Mouse (Mus musculus) liver, postnatal 0 days (tissue): Measurements from ENCODE around the gene Mgmt. TPM values are rescaled to one million over a fixed set of nuclear protein-coding genes. Genes with fewer than 3 reads are reported as not detected.

Experiments
- ATAC-seq: fragments of 200-750 bp; cut with Nextera tagmentation; 2 replicates; pipeline ENCODE4 v1.8.0; 2017; ENCODE audit warnings: mild to moderate bottlenecking, moderate library complexity
- DNase-seq: peaks from one replicate; pipeline ENCODE4 v3.0.0-alpha.2; 2016
- H3K27ac ChIP-seq: fragments of 300-500 bp; sonication (generic); 2 replicates; pipeline ENCODE4 v1.5.1; 2014; ENCODE audit warnings: antibody characterized with exemption, moderate library complexity, mild to moderate bottlenecking, low read depth
- H3K27me3 ChIP-seq: fragments of 300-500 bp; sonication (generic); 2 replicates; pipeline ENCODE4 v1.6.1; 2014; ENCODE audit warnings: low read length, control low read depth, mixed read lengths; ENCODE audit not compliant: insufficient read depth
- H3K36me3 ChIP-seq: fragments of 300-500 bp; sonication (generic); replicated peaks from 2 replicates; pipeline ENCODE4 v1.6.1; 2014; ENCODE audit warnings: mild to moderate bottlenecking, control low read depth, low read length, moderate library complexity, mixed read lengths; ENCODE audit not compliant: insufficient read depth
- H3K4me1 ChIP-seq: fragments of 300-500 bp; sonication (generic); 2 replicates; pipeline ENCODE4 v1.6.1; 2014; ENCODE audit warnings: antibody characterized with exemption, mild to moderate bottlenecking, control low read depth; ENCODE audit not compliant: insufficient read depth
- H3K4me2 ChIP-seq: fragments of 300-500 bp; sonication (generic); 2 replicates; pipeline ENCODE4 v1.6.1; 2014; ENCODE audit warnings: low read depth, mild to moderate bottlenecking, low read length, moderate library complexity, mixed read lengths
- H3K4me3 ChIP-seq: fragments of 300-500 bp; sonication (generic); 2 replicates; pipeline ENCODE4 v1.5.1; 2014; ENCODE audit warnings: low read depth, low read length
- H3K9ac ChIP-seq: fragments of 300-500 bp; sonication (generic); replicated peaks from 2 replicates; pipeline ENCODE4 v1.6.1; 2014; ENCODE audit warnings: mild to moderate bottlenecking, moderate library complexity
- H3K9me3 ChIP-seq: fragments of 300-500 bp; sonication (generic); 2 replicates; pipeline ENCODE4 v1.6.1; 2016; ENCODE audit warnings: mild to moderate bottlenecking, control low read depth, low read length, mixed read lengths
- CTCF ChIP-seq: sonication (generic); IDR thresholded peaks from 2 replicates; pipeline ENCODE4 v1.5.1; 2016; ENCODE audit warnings: antibody characterized with exemption, low read depth
- EP300 ChIP-seq: IDR thresholded peaks from 2 replicates; pipeline ENCODE4 v1.6.1; 2016; ENCODE audit warnings: antibody characterized with exemption, low read depth, mild to moderate bottlenecking
- WGBS: fragments of 180-500 bp; shearing (Covaris S2); extraction: QIAGEN DNeasy Blood & Tissue Kit; methylation state at CpG from one replicate; pipeline ENCODE4 v1.1.7; 2014; ENCODE audit not compliant: insufficient replicate concordance; 5-methylcytosine and 5-hydroxymethylcytosine counted together
- polyA plus RNA-seq: library from polyadenylated mRNA; unstranded; fragments of >200 nt; fragmentation: Nextera tagmentation; extraction: Ambion mirVana; gene quantifications from 2 replicates; pipeline ENCODE4 v1.2.1, GENCODE M21; 2015

Gene Mgmt
- 2.6 and 3.0 TPM in 2 replicates for polyA plus RNA-seq

DNA sequence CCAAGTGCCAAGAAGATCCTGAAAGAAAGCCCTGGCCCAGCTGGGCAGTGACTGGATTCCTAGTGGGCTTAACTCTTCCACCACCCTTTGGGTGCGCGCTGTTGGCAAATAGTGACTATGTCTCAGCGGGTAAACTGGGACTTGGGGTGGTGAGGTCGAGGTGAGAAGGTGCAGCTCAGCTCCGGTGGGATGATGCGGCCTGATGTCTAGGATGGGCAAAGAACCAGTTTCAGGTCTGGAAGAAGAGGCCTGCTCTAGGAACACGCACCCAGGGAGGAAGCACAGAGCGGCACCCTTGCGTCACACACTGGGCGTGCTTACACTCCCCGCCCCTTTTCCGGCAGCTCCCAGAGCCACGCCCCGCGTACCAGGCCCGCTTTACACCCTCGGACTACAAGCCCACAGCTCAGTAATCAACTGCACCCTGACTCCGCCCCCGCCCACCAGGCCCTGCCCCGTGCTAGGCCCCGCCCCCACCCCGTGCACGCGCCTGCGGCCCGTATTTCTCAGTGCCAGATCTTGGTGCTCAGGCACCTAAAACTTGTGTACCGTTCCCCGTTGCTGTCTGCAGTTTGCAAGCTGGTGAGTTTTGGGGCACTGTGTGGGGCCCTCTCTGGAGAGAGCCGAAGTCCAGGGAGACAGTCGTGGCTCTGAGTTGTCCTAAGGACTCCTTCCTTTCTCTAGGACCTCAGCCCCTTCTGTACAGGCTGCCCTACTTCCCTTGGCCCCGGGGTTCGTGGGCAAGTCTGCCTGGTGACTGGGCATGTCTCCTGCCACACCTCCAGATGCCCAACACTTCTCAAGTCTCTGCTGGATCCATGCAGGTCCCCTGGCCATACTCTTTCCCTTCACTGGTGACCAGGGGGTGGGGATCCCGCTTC, at the start of gene Mgmt:
TSS of gene Mgmt (plus strand) at position 509 of the 881 bp plus-strand sequence.
- H3K9ac ChIP-seq = peak within 1 kb of the TSS; percentile 61
- H3K27me3 ChIP-seq = no peaks in the 10 kb centered on the region
- DNase-seq (peak; percentile 95), ATAC-seq (peak; percentile 99)
- WGBS = 10% methylated on average over 28 of the region's 33 CpGs
- no peaks in the 10 kb centered on the region for H3K9me3 ChIP-seq
- peak within 1 kb of the TSS; percentile 59; the same call in 1 of the 2 replicates for H3K27ac ChIP-seq
- no peaks in the 10 kb centered on the region for H3K36me3 ChIP-seq
- H3K4me3 ChIP-seq = peak within 1 kb of the TSS; percentile 46
- TF ChIP-seq CTCF (no peak), EP300 (no peak)
- H3K4me1 ChIP-seq = peaks cover 10% of the 10 kb centered on the region
- peak within 1 kb of the TSS; percentile 76 for H3K4me2 ChIP-seq

DNA sequence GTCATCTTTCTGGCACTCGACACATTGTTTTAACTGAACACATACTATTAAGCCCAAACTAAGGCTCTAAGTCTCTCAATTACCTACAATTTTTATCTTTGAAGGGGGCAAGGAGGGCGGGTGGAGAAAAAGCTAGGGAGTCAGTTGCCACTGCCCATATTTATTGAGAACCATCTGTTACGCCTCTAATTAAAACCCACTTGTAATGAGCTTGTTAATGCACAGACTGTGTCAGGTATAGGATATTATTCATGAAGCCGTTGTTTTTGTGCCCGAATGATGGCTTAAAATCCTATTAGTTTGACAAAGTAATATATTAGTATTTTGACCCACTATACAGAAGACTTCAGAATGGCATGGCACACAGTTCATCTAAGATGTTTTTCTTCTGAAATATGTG, 49.6 kb upstream of the Mgmt start:
- Histone ChIP-seq H3K9ac (no peak overlapping the region), H3K27me3 (no peaks in the 10 kb centered on the region), H3K27ac (no peak overlapping the region), H3K4me1 (no peaks in the 10 kb centered on the region), H3K9me3 (no peaks in the 10 kb centered on the region), H3K36me3 (no peaks in the 10 kb centered on the region), H3K4me2 (no peak overlapping the region), H3K4me3 (no peak overlapping the region)
- DNase-seq = no peak
- 75% methylated on average over 5 of the region's 5 CpGs for WGBS
- TF ChIP-seq CTCF = no peak
- no peak for TF ChIP-seq EP300
- ATAC-seq = no peak

DNA sequence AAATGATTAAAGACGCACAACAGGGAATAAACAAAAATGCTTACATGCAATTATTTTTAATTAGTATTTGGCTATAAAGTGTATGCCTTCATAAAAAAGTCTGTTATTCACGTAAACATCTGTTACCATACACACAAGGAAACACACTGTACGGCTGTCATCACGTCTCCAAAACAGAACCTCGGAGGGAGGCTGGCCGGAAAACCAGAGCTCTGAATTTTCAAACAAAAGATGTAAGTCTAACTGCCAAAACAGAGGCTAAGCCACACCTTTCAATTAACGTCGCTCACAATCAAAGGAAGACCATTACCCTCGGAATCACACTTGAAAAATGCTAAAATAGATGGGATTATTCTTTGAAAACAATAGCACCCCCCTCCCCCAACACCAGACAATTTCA, 49.1 kb upstream of the Mgmt start:
- Histone ChIP-seq H3K9ac (no peak overlapping the region), H3K9me3 (no peaks in the 10 kb centered on the region), H3K36me3 (no peaks in the 10 kb centered on the region), H3K4me1 (no peaks in the 10 kb centered on the region), H3K4me3 (no peak overlapping the region), H3K27me3 (no peaks in the 10 kb centered on the region), H3K4me2 (no peak overlapping the region), H3K27ac (no peak overlapping the region)
- no peak for TF ChIP-seq CTCF
- no peak for TF ChIP-seq EP300
- no peak for DNase-seq
- WGBS = 50% methylated on average over 9 of the region's 9 CpGs
- no peak for ATAC-seq

DNA sequence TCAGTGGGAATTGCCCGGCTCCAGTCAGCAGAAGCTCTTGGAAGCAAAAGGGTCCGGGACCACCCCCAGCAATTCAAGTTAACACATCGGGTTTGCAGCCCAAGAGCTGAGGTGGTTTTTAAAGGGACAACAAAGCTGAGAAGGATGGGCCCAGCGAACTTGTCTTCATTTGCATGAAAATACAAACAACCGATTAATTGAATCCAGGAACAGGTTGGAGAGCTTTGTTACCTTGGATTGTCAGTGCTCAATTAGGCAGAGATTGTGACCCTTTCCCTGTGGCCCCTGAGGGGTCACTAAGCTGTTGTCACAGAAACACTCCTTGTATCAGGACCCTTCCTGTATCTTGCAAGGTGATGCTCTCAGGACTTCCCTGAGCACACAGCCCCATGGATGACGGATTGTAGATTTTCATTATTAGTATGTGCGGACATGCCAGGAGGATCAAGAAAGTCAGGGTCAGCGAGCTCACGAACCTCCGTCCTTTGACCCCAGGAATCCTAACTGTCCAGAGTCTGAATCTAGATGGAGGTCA, 48.3 kb upstream of the Mgmt start:
- Histone ChIP-seq H3K27ac (no peak overlapping the region), H3K27me3 (no peaks in the 10 kb centered on the region), H3K9ac (no peak overlapping the region), H3K4me2 (no peak overlapping the region), H3K4me3 (no peak overlapping the region), H3K36me3 (no peaks in the 10 kb centered on the region), H3K4me1 (no peaks in the 10 kb centered on the region), H3K9me3 (no peaks in the 10 kb centered on the region)
- WGBS = 71% methylated on average over 10 of the region's 10 CpGs
- ATAC-seq = no peak
- TF ChIP-seq EP300 = no peak
- no peak for DNase-seq

DNA sequence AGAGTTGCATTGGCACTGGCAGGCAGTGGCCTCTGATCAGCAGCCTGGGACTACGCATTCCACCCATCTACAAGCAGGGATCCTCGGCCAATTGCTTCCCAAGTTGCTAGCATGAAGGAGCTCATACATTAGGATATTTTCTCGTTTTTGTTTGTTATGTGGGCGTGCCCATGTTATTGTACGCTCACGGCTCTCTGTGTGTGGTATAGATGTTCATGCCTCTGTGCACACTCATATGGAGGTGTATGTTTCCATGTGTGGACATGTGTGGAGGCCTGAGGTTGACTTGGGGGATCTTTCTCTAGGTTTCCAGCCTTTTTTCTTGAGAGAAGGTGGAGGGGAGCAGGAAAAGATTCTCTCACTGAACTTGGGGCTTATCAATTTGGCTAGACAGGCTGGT, 46.8 kb upstream of the Mgmt start:
- TF ChIP-seq CTCF (no peak), EP300 (no peak)
- Histone ChIP-seq H3K9ac (no peak overlapping the region), H3K4me3 (no peak overlapping the region), H3K4me2 (no peak overlapping the region), H3K27me3 (no peaks in the 10 kb centered on the region), H3K36me3 (no peaks in the 10 kb centered on the region), H3K4me1 (no peaks in the 10 kb centered on the region), H3K9me3 (no peaks in the 10 kb centered on the region), H3K27ac (no peak overlapping the region)
- 80% methylated on average over 6 of the region's 6 CpGs for WGBS
- DNase-seq (no peak), ATAC-seq (no peak)

DNA sequence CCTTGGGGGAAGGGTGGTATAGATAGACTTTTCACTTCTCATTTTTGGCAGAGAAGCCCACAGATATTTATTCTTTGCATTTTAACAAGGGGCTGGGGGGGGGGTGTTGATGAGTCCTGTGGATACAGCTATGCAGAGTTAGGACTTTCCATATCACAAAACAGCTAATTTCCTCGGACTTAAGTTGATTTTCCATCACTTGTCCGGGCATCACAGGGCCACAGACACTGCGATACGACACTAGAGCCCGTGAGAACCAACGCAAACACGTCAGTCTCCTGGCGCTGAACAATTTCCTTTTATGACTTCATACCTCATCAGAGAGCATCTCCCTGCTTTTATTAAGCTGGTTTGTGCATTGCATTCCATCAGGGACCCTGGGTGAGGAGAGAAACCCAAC, 45.7 kb upstream of the Mgmt start:
- Histone ChIP-seq H3K9me3 (no peaks in the 10 kb centered on the region), H3K9ac (no peak overlapping the region), H3K4me2 (no peak overlapping the region), H3K4me3 (no peak overlapping the region), H3K36me3 (no peaks in the 10 kb centered on the region), H3K27ac (no peak overlapping the region), H3K27me3 (no peaks in the 10 kb centered on the region), H3K4me1 (no peaks in the 10 kb centered on the region)
- ATAC-seq (no peak), DNase-seq (no peak)
- TF ChIP-seq CTCF = no peak
- TF ChIP-seq EP300 = no peak
- 82% methylated on average over 8 of the region's 8 CpGs for WGBS
